Mouse (Mus musculus) bone marrow, adult 2 months (tissue): ENCODE results near the gene Man1c1. TPM values are rescaled to one million over a fixed set of nuclear protein-coding genes. Genes with fewer than 3 reads are reported as not detected.

ENCODE experiments used
- H3K27ac ChIP-seq: fragments of 200-500 bp; 2 replicates; pipeline ENCODE4 v1.5.1; 2012; ENCODE audit warnings: low read depth, mild to moderate bottlenecking, control low read depth, inconsistent platforms, low read length; ENCODE audit not compliant: control insufficient read depth, poor library complexity, insufficient read depth
- H3K4me1 ChIP-seq: fragments of 200-500 bp; 2 replicates; pipeline ENCODE4 v1.6.1; 2011; ENCODE audit warnings: low read length; ENCODE audit not compliant: control insufficient read depth, insufficient read depth
- H3K4me3 ChIP-seq: fragments of 200-500 bp; replicated peaks from 2 replicates; pipeline ENCODE3; 2011; ENCODE audit warnings: mild to moderate bottlenecking, low read depth, low read length, control low read depth; ENCODE audit not compliant: control insufficient read depth
- CTCF ChIP-seq: fragments of 200-500 bp; IDR thresholded peaks from 2 replicates; pipeline ENCODE4 v1.5.1; 2011; ENCODE audit warnings: low read length, control low read depth; ENCODE audit not compliant: control insufficient read depth, insufficient read depth
- POLR2A ChIP-seq: fragments of 200-500 bp; IDR thresholded peaks from 2 replicates; pipeline ENCODE4 v1.6.1; 2011; ENCODE audit warnings: low read depth, mild to moderate bottlenecking, control low read depth, low read length, borderline replicate concordance; ENCODE audit not compliant: control insufficient read depth
- WGBS: fragments of 180-500 bp; shearing (Covaris S2); methylation state at CpG from one replicate; pipeline ENCODE4 v1.1.7; 2018; 5-methylcytosine and 5-hydroxymethylcytosine counted together
- polyA plus RNA-seq: library from polyadenylated mRNA; stranded (reverse); fragments of >200 nt; gene quantifications from 2 replicates; pipeline ENCODE4 v1.2.4, GENCODE M21; 2011; ENCODE audit warnings: low replicate concordance; ENCODE audit not compliant: missing spikeins, insufficient read depth, insufficient read length

The Man1c1 gene
- polyA plus RNA-seq, 1 experiment: 7.3 TPM

DNA sequence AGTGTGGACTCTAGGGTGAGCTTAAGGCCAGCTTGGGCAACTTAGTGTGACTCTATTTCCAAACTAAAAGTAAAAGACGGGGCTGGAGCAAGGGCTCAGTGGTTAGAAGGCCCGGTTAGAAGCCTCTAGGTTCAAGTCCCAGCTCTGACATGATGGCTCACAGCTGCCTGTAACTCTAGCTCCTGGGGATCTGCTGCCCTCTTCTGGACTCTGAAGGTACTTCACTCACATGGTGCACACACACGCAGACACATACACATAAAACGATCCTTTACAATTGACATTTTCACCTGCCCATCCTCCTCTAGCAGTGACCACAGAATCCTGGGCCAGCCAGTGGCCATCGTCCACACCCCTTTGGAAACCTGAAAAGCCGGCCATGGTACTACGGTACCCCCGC lies 154.2 kb downstream of the Man1c1 start:
- WGBS: 94% methylated on average over 8 of the region's 8 CpGs
- peak; percentile 22; the same call in 1 of the 2 replicates for TF ChIP-seq CTCF
- no peak for TF ChIP-seq POLR2A
- Histone ChIP-seq H3K4me1 (peaks cover 2% of the 10 kb centered on the region; the same call in 1 of the 2 replicates), H3K4me3 (no peak overlapping the region), H3K27ac (no peak overlapping the region)

- H3K27ac ChIP-seq: peak overlapping the region; percentile 87
- 38% methylated on average over 18 of the region's 18 CpGs for WGBS
- TF ChIP-seq CTCF (no peak; the same call in 1 of the 2 replicates), POLR2A (no peak)
- peaks cover 2% of the 10 kb centered on the region; the same call in 1 of the 2 replicates for H3K4me1 ChIP-seq
- peak overlapping the region; percentile 55 for H3K4me3 ChIP-seq
Observed at GRCm38 (mm10) chr4:134548169-134548938, 155.7 kb downstream of the Man1c1 start.

- TF ChIP-seq CTCF (no peak), POLR2A (no peak)
- peak overlapping the region; percentile 87 for H3K27ac ChIP-seq
- WGBS: 39% methylated on average over 9 of the region's 9 CpGs
- no peaks in the 10 kb centered on the region for H3K4me1 ChIP-seq
- H3K4me3 ChIP-seq: peak overlapping the region; percentile 55
Observed at GRCm38 (mm10) chr4:134546814-134547705, 157.0 kb downstream of the Man1c1 start.

- WGBS: 3% methylated on average over 5 of the region's 5 CpGs
- no peak for TF ChIP-seq POLR2A
- TF ChIP-seq CTCF: peak; percentile 96
- Histone ChIP-seq H3K27ac (no peak overlapping the region), H3K4me1 (no peaks in the 10 kb centered on the region), H3K4me3 (no peak overlapping the region)
Observed at GRCm38 (mm10) chr4:134543261-134543660, 160.8 kb downstream of the Man1c1 start.

- no peak for TF ChIP-seq CTCF
- no peak for TF ChIP-seq POLR2A
- no peak overlapping the region for H3K27ac ChIP-seq
- no peaks in the 10 kb centered on the region for H3K4me1 ChIP-seq
- H3K4me3 ChIP-seq: no peak overlapping the region
- WGBS: 82% methylated on average over 9 of the region's 9 CpGs
Observed at GRCm38 (mm10) chr4:134542726-134543125, 161.4 kb downstream of the Man1c1 start.

GRCm38 (mm10) chr4:134538997-134539580 lies 165.0 kb downstream of the Man1c1 start:
- no peak overlapping the region for H3K4me3 ChIP-seq
- H3K4me1 ChIP-seq: peaks cover 2% of the 10 kb centered on the region
- WGBS: 83% methylated on average over 10 of the region's 10 CpGs
- TF ChIP-seq CTCF (no peak), POLR2A (no peak)
- no peak overlapping the region for H3K27ac ChIP-seq

DNA sequence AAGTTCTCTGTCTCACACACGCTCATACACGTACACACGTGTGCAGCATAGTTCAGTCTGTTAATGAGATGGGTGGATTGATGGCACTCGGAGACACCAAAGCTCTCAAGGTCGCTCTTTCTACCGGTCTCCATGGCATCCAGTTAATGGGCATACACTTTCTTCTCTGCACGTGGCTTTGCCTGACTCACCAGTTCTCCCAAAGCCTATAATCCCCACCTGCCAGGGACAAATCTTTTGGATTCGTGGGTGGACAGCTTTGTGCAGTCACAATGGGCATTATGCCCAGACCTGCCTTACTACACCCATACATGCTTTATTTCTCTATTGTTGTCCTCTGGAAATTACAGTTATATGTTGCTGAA lies 168.3 kb downstream of the Man1c1 start:
- peaks cover 2% of the 10 kb centered on the region for H3K4me1 ChIP-seq
- TF ChIP-seq CTCF (no peak), POLR2A (no peak)
- no peak overlapping the region for H3K27ac ChIP-seq
- WGBS: 3% methylated on average over 8 of the region's 8 CpGs
- peak overlapping the region; percentile 90 for H3K4me3 ChIP-seq
